Mouse (Mus musculus): ENCODE data around the gene Hist1h2ai. TPM values are rescaled to one million over a fixed set of nuclear protein-coding genes. Genes with fewer than 3 reads are reported as not detected.

The Hist1h2ai gene
- total RNA-seq, 2 experiments from 2014 or later = 304 to 363 TPM

- DNase-seq = no peak
These were observed 11.8 kb downstream of the Hist1h2ai start for GRCm38 (mm10) chr13:21727948-21728572.

GRCm38 (mm10) chr13:21729544-21729943 is 13.3 kb downstream of the Hist1h2ai start:
- no peak for DNase-seq

GRCm38 (mm10) chr13:21733466-21733865 is 17.2 kb downstream of the Hist1h2ai start:
- DNase-seq = no peak

- peak; percentile 85 for DNase-seq
These were observed 18.0 kb downstream of the Hist1h2ai start for GRCm38 (mm10) chr13:21734010-21734905.

GRCm38 (mm10) chr13:21734906-21735767 is 18.9 kb downstream of the Hist1h2ai start, which contains the start of gene Hist1h4j:
Gene Hist1h4j, plus strand, starts transcription at chr13:21735064.
- peak; percentile 83 for DNase-seq

GRCm38 (mm10) chr13:21745006-21745405 is 28.8 kb downstream of the Hist1h2ai start:
- DNase-seq = no peak

GRCm38 (mm10) chr13:21749387-21750158 is 33.4 kb downstream of the Hist1h2ai start:
- no peak for DNase-seq

- DNase-seq = peak; percentile 94
These were observed 34.2 kb downstream of the Hist1h2ai start, which contains the start of gene Hist1h4k for GRCm38 (mm10) chr13:21750159-21751017. Gene Hist1h4k, minus strand, starts transcription at chr13:21750505.

- no peak for DNase-seq
These were observed 35.2 kb downstream of the Hist1h2ai start for GRCm38 (mm10) chr13:21751417-21751816.

- no peak for DNase-seq
These were observed 35.6 kb downstream of the Hist1h2ai start for GRCm38 (mm10) chr13:21751827-21752226.

GRCm38 (mm10) chr13:21752356-21752755 is 36.1 kb downstream of the Hist1h2ai start:
- DNase-seq = no peak

GRCm38 (mm10) chr13:21753051-21753523 is 36.9 kb downstream of the Hist1h2ai start:
- no peak for DNase-seq

GRCm38 (mm10) chr13:21753524-21754285 is 37.5 kb downstream of the Hist1h2ai start, which contains the start of the genes Hist1h2ak and Hist1h2bn:
Gene Hist1h2ak, minus strand, starts transcription at chr13:21753827.
Gene Hist1h2bn, plus strand, starts transcription at chr13:21754123.
- DNase-seq = peak; percentile 80

- DNase-seq = peak; percentile 65
These were observed 38.2 kb downstream of the Hist1h2ai start for GRCm38 (mm10) chr13:21754294-21755001.

GRCm38 (mm10) chr13:21755707-21756106 is 39.5 kb downstream of the Hist1h2ai start:
- no peak for DNase-seq

Data from adrenal gland, postnatal 10 days (tissue).